Mouse (Mus musculus): ENCODE results near the gene Hmg20b. TPM values are rescaled to one million over a fixed set of nuclear protein-coding genes. Genes with fewer than 3 reads are reported as not detected.

The Hmg20b gene
- total and polyA plus RNA-seq, 3 experiments = 7.9 to 39.6 (median 18.7) TPM

GRCm38 (mm10) chr10:81385603-81386306 is 35.5 kb upstream of the Hmg20b start:
- peak; percentile 47 for DNase-seq (ENCODE audit: extremely low read depth)
- Histone ChIP-seq H3K36me3 (replicated peaks in 1 of 2; ENCODE audit: control insufficient read depth in 1 of 2, insufficient read depth in 1 of 2, low read length in 1 of 2) (peaks cover 46 to 51% of the 10 kb centered on the region in 2 experiments), H3K9me3 (replicated peaks; ENCODE audit: low read length) (no peaks in the 10 kb centered on the region), H3K27ac (ENCODE audit: insufficient read depth, low read depth) (no peak overlapping the region), H3K4me3 (replicated peaks in 1 of 3; ENCODE audit: low read depth in 2 of 3, low read length in 2 of 3, poor library complexity in 1 of 3) (peak overlapping the region in 2 of 3 experiments; percentile 87 to 96), H3K4me1 (ENCODE audit: control insufficient read depth in 1 of 2, insufficient read depth in 2 of 2) (peaks cover 6 to 14% of the 10 kb centered on the region in 2 experiments), H3K27me3 (replicated peaks) (no peaks in the 10 kb centered on the region), H3K4me2 (ENCODE audit: insufficient read depth, low read depth, poor library complexity, severe bottlenecking) (peak overlapping the region; percentile 64), H3K79me2 (replicated peaks; ENCODE audit: control insufficient read depth, extremely low read depth, insufficient read depth, poor library complexity, severe bottlenecking) (peaks cover 19% of the 10 kb centered on the region), H3K9ac (ENCODE audit: insufficient read depth, low read depth) (peak overlapping the region; percentile 84; the same call in 1 of the 2 replicates)
- TF ChIP-seq USF1 (IDR thresholded peaks at IDR 0.05; ENCODE audit: low read depth, low read length) (peak; percentile 54), ELF1 (IDR thresholded peaks at IDR 0.05; ENCODE audit: low read depth, low read length) (no peak), BHLHE40 (IDR thresholded peaks at IDR 0.05; ENCODE audit: low read depth, low read length) (peak; percentile 57; the same call in 1 of the 2 replicates), USF2 (conservative IDR thresholded peaks at IDR 0.05; ENCODE audit: low read depth, low read length) (peak; percentile 31)
- in situ Hi-C loops (cut with MboI; ENCODE audit: low pct_ligation_motif_present, low pct_unique_long_range_greater_than_20kb, low sequenced_read_pairs) (no loop called here), dilution Hi-C loops (cut with MboI; ENCODE audit: extremely low pct_ligation_motif_present, extremely low pct_unique_long_range_greater_than_20kb, low sequenced_read_pairs) (no loop called here)

GRCm38 (mm10) chr10:81384605-81384982 is 34.3 kb upstream of the Hmg20b start:
- H3K79me2 ChIP-seq (replicated peaks; ENCODE audit: control insufficient read depth, extremely low read depth, insufficient read depth, poor library complexity, severe bottlenecking) = peaks cover 19% of the 10 kb centered on the region
- no peaks in the 10 kb centered on the region for H3K27me3 ChIP-seq (replicated peaks)
- H3K27ac ChIP-seq (ENCODE audit: insufficient read depth, low read depth) = peak overlapping the region; percentile 49; the same call in 1 of the 2 replicates
- DNase-seq (ENCODE audit: extremely low read depth) = no peak
- H3K9me3 ChIP-seq (replicated peaks; ENCODE audit: low read length) = no peaks in the 10 kb centered on the region
- peak overlapping the region; percentile 64; the same call in 1 of the 2 replicates for H3K4me2 ChIP-seq (ENCODE audit: insufficient read depth, low read depth, poor library complexity, severe bottlenecking)
- peak overlapping the region; percentile 84 for H3K9ac ChIP-seq (ENCODE audit: insufficient read depth, low read depth)
- peak overlapping the region; percentile 82 to 96 (median 87) for H3K4me3 ChIP-seq (replicated peaks in 1 of 3; ENCODE audit: low read depth in 2 of 3, low read length in 2 of 3, poor library complexity in 1 of 3)
- no peak for TF ChIP-seq ZC3H11A (IDR thresholded peaks at IDR 0.05; ENCODE audit: low read depth, low read length)
- TF ChIP-seq MXI1 (IDR thresholded peaks at IDR 0.05; ENCODE audit: low read depth, low read length) = peak; percentile 51
- 0 out of 2 replicates have a peak, but pooled peaks have one; percentile 4 for TF ChIP-seq SIN3A (IDR thresholded peaks at IDR 0.05; ENCODE audit: low read length)
- no peak for TF ChIP-seq GABPA (IDR thresholded peaks at IDR 0.05; ENCODE audit: insufficient replicate concordance, low read depth, low read length)
- 0 out of 2 replicates have a peak, but pooled peaks have one; percentile 4 for TF ChIP-seq KAT2A (IDR thresholded peaks at IDR 0.05; ENCODE audit: insufficient replicate concordance, low read length)
- peak; percentile 8; the same call in 1 of the 2 replicates for TF ChIP-seq ZMIZ1 (IDR thresholded peaks at IDR 0.05; ENCODE audit: low read depth, low read length)
- TF ChIP-seq BHLHE40 (IDR thresholded peaks at IDR 0.05; ENCODE audit: low read depth, low read length) = peak; percentile 74
- peak; percentile 24; the same call in 1 of the 2 replicates for TF ChIP-seq MAZ (IDR thresholded peaks at IDR 0.05; ENCODE audit: low read depth, low read length)
- TF ChIP-seq RCOR1 (conservative IDR thresholded peaks at IDR 0.05; ENCODE audit: low read depth, low read length) = peak; percentile 39; the same call in 1 of the 2 replicates
- H3K4me1 ChIP-seq (ENCODE audit: control insufficient read depth in 1 of 2, insufficient read depth in 2 of 2) = peaks cover 6 to 18% of the 10 kb centered on the region in 2 experiments
- peaks cover 39 to 41% of the 10 kb centered on the region in 2 experiments for H3K36me3 ChIP-seq (replicated peaks in 1 of 2; ENCODE audit: control insufficient read depth in 1 of 2, insufficient read depth in 1 of 2, low read length in 1 of 2)
- dilution Hi-C loops (cut with MboI; ENCODE audit: extremely low pct_ligation_motif_present, extremely low pct_unique_long_range_greater_than_20kb, low sequenced_read_pairs) (no loop called here), in situ Hi-C loops (cut with MboI; ENCODE audit: low pct_ligation_motif_present, low pct_unique_long_range_greater_than_20kb, low sequenced_read_pairs) (loop anchor here (5.0 kb wide), 1 partner anchor 148 kb away; no protein-coding TSS in a partner anchor)
